Mouse (Mus musculus) spleen, adult 18-20 months (tissue): Measurements from ENCODE around the gene Usp33.
A peak's percentile ranks its signal among the peaks of the same experiment; 100 is the strongest.
"Not testable (repeated sequence)": the region's sequence is repeated elsewhere in the genome, so short reads cannot be mapped to it uniquely, and the experiment has no call there.

ENCODE experiments used
- DNase-seq, 2 experiments: peaks; one replicate each; pipeline ENCODE4 v3.0.0; 2022; ENCODE audit warnings: mixed read lengths in 2 of 2

Gene Usp33

GRCm38 (mm10) chr3:152345732-152346632 is at the start of gene Usp33:
Gene Usp33, plus strand, starts transcription at chr3:152346478.
- DNase-seq, result peak; percentile 91 to 97

- no peak for DNase-seq
These were observed 45.6 kb upstream of the Usp33 start for GRCm38 (mm10) chr3:152300376-152301337.

DNA sequence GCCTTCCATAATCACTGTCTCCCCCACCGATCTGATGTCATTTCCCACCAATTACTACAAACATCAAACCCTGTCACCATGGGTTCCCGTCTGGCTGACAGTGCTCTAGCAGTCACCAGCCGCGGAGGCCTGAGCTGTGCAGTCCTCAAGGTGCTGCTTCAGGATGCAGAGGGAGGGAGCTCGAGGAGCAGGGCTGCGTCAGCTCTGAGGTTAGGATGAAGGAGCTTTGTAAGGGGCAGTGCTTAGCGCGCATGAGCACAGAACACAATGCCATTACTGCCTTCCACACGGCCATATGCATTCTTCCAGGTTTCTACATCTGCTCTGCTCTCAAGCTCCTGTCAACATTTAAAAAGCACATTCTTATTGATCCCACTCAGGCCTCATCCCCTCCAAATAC is 43.3 kb upstream of the Usp33 start:
- no peak for DNase-seq

DNA sequence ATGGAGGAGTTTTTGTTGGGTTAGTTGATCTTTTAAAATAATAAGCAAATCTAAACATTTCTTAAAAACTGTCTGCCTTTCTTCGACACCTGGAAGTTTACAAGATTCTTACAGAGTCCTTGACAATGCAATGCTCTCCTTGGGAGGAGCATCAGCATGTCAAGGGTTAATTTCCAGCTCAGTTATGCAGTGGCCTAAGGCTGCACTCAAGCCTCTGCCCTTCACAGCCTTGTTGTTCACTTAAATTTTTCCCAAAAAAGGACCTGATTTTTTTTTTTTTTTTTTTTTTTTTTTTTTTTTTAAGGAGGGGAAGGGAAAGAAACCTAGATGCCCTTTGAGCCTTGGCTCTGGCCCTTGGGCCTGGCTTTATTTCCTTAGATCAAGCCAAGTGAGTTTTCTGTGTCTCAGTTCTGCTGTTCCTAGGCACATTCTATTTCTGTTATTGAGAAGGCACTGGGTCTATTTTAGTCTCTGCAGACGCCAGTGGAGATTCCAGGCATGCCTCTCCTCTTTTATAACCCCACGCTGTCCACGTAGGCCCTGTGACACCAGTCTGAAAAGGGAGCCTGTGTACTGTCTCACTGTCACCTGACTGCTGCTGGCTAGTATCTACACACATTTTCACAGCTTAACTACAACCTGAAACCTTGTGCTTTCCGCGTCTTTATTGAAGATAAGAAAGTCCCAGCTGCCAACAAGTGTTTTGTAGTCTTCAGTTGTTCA is 42.0 kb upstream of the Usp33 start:
- DNase-seq, result no peak

DNA sequence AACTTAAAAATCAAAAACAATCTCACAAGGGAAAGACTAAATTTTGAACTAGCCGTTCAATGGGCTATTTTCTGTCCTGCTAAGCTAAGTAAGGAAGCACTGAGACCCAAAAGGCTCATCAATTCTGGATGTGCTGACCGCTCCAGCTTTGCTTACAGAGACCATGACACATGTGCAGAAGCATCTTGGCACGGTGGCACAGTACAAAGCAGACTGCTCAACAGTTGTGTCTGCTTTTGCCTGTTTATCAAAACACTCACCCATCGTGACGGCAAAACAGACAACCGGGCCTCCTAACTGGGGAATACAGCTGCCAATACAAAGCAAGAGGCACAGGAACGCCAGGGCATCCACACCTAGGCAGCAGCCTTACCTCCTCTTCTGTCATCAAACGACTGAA is 41.2 kb upstream of the Usp33 start:
- DNase-seq, result no peak

- no peak for DNase-seq
These were observed 40.3 kb upstream of the Usp33 start for GRCm38 (mm10) chr3:152305971-152306370.

DNA sequence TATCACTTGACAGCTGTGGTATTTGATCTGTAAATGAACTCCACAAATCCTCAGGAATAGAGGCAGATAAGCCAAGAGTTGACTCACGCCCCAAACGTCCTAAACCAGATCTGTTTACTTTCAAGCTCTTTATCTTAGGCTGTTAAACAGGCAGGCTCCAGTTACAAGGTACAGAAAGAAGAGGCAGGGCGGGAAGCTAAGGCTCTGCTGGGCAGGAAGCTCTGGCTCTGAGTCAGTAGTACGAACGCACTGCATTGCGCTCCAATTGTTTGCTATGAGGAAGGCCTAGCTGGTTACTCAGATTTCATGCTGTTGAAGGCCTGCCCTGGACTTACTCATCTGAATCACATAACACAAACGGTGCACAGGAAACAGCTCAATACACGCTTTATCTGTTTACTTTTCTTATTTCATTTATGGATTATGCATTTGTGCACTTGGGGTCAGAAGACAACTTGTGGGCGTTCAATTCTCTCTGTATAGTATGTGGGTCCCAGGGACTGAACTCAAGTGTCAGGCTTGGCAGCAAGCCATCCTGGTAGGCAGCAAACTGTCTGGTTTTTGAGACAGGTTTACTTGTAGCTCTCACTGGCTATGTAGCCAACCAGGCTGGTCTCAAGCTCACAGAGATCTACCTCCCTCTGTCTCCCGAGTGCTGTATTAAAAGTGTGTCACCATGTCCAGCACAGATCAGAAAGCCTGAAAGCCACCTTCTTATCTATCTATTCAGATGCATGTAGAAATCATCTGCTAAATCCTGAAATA is 37.6 kb upstream of the Usp33 start:
- DNase-seq, result no peak

GRCm38 (mm10) chr3:152309250-152309645 is 37.0 kb upstream of the Usp33 start:
- no peak for DNase-seq

DNA sequence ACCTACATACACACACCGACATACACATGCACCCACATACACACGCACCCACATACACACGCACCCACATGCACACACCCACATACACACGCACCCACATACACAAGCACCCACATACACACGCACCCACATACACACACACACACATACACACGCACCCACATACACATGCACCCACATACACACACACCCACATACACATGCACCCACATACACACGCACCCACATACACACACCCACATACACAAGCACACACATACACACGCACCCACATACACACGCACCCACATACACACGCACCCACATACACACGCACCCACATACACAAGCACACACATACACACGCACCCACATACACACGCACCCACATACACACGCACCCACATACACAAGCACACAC is 31.6 kb upstream of the Usp33 start:
- DNase-seq, result not testable (repeated sequence)

- DNase-seq, result peak; percentile 65 to 77
These were observed 30.7 kb upstream of the Usp33 start for GRCm38 (mm10) chr3:152315613-152316012.

DNA sequence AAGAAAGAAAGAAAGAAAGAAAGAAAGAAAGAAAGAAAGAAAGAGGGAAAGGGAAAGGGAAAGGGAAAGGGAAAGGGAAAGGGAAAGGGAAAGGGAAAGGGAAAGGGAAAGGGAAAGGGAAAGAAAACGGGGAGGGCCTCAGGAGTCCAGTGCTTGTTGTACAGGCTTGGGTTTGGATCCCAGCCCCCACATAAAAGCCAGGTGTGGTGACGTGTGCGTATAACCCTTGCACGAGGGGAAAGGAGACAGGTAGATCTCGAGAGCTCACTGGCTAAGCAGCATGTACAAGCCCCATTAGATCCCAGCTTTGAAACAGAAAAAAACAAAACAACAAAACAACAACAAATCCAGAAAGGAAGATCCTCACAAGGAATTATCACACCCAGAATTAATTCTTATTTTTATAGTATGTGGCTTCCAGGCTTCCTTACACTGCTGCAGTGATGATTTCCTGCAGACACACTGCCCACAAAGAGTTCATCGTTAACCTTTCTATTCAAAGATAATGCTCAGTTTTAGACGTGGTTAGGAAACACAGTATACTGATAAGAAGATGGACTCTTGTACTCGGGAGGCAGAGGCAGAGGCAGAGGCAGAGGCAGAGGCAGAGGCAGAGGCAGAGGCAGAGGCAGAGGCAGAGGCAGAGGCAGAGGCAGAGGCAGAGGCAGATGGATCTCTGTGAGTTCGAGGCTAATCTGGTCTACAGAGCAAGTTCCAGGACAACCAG is 29.7 kb upstream of the Usp33 start:
- not testable (repeated sequence) for DNase-seq

DNA sequence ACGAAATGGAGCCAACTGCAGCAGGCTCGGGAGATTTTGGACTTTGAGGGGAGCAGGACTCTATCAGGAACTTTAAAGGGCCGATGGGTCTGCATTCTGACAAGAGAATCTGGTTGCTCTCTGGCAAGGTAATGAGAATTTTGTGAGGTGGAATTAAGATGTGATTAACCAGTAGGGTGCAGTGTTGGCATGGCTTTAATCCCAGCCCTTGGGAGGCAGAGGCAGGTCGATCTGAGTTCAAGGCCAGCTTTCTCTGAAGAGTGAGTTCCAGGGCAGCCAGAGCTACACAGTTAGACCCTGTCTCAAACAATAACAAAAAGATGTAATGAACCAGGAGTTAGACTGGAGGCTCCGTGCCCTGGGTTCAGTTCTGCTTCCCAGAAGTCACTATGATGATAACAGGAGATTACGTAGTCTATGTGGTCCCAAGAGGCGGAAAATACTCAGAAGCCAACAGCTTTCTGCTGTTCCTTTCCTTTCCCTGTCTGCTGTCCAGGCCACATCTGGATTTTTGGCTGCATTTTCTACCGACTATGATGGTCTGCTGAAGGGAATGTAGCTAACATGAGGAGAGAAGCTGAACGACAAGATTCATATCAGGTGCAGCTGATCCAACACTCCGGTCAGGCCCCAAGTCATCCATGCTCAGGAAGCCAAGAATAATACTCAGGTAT is 25.2 kb upstream of the Usp33 start:
- no peak for DNase-seq

GRCm38 (mm10) chr3:152321765-152322547 is 24.3 kb upstream of the Usp33 start:
- DNase-seq, result no peak

DNA sequence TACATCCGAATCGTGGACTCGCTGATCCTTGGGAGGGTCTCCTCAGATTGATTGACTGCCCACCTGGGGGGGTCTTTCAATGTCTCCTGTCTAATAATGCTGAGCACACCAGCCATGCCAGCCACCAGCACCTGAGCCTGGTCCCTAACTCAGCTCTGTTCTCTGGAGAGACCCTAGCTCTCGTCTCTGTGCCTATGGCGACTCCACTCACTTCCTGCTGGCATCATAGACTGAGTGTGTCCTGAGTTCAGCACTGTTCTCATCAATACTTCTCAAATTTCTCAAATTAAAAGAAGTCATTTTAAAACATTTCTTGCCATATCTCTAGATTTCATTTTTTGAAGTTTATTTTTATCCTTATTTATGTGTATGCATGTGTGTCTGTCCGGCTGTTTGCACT is 14.2 kb upstream of the Usp33 start:
- DNase-seq, result no peak

- no peak for DNase-seq
These were observed 13.6 kb upstream of the Usp33 start for GRCm38 (mm10) chr3:152332545-152333300.

DNA sequence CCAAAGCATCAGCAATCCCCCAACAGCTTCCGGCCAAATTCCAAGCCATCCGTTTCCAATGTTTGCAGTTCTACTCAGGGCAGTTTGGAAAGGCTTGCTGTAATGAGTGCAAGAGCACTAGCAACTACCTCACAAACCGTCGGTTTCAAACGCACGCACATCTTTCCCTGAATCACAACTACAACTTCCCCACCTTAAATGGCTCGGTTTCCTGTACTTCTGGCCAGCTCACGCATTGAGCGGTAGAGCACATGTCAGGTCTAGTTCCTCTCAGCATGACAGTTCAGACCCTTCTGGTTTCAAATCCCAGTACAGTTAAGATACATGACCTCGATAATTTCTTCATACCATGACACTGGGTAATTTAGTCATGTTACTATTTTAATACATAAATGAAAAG is 12.6 kb upstream of the Usp33 start:
- DNase-seq, result no peak

DNA sequence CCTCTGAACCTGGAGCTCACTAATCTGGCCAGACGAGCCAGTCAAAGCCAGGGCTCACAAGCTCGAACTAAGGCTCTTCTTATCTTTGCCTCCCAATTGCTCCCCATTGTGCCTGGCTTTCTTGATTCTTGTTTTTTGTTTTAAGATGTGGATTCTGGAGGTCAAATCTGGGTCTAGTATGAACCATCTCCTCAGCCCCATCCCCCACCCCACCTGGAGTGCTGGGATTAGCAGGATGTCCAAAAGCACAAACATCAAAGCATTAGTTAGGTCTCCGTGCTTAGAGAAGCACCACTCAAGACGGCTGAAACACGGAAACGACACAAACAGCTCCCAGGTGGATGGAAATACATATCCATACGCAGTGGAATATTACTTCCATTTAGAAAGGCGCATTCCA is 10.2 kb upstream of the Usp33 start:
- no peak for DNase-seq

DNA sequence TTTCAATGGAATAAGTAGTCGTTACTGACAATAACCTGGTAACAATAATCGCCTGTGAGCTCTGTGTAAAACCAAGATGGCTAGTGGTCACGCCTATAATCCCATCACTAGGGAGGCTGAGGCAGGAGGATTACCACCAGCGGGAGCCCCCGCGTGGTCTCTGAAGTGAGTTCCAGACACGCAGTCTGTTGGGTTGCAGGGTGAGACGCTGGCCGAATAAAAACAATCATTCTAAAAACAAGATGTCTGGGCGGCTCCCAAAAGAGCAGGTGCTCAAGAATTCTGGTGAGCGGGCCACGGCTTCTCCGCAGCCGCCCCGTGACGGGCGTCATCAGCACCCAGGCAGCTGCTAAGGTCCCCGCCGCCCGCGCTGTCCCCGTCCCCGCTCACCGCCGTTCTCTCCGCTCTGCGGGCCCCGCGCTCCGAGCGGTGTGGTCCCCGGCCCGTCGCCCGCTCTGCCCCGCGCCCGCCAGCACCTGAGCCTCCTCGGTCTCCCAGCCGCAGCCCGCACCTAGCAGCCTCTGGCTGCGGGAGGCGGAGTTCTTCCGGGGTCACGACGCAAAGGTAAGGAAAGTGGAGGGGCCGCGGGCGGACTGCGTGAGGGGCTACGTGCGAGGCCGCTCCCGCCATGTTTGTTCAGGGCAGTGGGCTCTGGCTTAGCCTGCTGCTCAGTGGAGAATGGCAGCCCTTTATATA is 6.3 kb upstream of the Usp33 start, which contains the start of gene Miga1:
Gene Miga1, minus strand, starts transcription at position 546 of the 696 bp plus-strand sequence.
- peak; percentile 57 to 73 for DNase-seq
